Mouse (Mus musculus) urinary bladder, postnatal 36 days (tissue): ENCODE data around the gene Olfr1101.

Experiments used
- DNase-seq, 2 experiments: peaks; one replicate each; pipeline ENCODE4 v3.0.0; 2022; ENCODE audit warnings: low spot score in 2 of 2, mixed read lengths in 1 of 2

Gene Olfr1101

DNA sequence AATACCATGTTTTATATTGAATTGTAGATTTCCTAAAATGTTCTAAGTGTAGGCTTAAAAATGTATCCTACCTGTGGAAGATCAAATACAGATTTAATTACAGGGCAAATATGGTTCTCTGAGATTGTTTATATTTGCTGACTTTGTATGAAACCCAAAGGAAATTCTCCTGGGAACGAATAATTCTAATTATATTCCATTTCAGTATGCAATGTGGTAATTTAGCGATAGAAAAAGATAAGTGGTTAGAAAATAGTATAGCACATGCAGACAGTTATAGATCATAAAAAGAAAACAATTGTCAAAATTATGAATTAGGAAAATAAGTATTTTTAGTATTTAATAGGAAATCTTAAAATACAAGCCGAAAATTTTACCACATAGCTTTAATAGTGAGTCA, at the start of gene Olfr1101:
Gene Olfr1101 (minus strand): TSS at position 101 of the 400 bp plus-strand sequence.
- no peak for DNase-seq

DNA sequence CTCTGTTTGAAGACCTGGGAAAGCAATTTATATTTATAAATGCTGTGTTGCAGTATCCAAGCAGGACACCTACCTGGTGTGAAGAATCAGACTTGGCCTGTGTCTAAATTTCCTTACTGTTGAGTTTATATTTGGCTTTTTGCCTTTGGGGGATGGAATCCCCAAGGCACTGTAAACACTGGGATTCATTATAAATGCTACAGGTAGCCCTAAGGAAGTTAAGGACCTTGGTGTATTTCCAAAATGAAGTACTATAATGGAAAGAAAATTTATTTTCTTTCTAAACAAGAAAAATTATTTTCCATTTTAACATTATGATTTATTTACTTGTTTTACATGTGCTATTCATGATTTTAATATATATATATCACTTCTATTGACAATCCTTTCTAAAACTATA, 45.4 kb upstream of the Olfr1101 start, which contains the start of gene Olfr1105:
Gene Olfr1105 (minus strand): TSS at position 101 of the 400 bp plus-strand sequence.
- no peak for DNase-seq

- DNase-seq: no peak
These were observed 36.0 kb upstream of the Olfr1101 start, which contains the start of gene Olfr1104 for GRCm38 (mm10) chr2:87026980-87027379. Gene Olfr1104 (minus strand): TSS chr2:87027080.

- no peak for DNase-seq
These were observed 7.1 kb upstream of the Olfr1101 start, which contains the start of gene Olfr1102 for GRCm38 (mm10) chr2:86998098-86998497. Gene Olfr1102 (plus strand): TSS chr2:86998398.

DNA sequence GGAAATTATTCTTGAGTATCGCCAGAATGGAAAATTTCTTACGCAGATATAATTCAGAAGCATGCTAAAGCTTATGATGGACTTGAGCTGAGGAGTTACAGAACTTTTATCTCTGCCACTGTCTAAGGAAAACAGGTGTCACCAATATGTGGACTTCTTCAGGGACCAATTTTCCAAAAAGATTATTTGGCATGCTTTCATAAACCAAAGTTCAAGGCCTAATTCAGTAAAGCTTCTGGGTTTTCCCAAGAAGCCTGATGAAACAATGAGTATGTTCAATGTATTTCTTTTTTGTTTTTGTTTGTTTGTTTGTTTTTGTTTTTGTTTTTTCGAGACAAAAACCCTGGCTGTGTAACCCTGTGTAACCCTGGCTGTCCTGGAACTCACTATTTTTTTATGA, 11.2 kb downstream of the Olfr1101 start, which contains the start of gene Olfr1100:
Gene Olfr1100 (minus strand): TSS at position 101 of the 400 bp plus-strand sequence.
- no peak for DNase-seq

DNA sequence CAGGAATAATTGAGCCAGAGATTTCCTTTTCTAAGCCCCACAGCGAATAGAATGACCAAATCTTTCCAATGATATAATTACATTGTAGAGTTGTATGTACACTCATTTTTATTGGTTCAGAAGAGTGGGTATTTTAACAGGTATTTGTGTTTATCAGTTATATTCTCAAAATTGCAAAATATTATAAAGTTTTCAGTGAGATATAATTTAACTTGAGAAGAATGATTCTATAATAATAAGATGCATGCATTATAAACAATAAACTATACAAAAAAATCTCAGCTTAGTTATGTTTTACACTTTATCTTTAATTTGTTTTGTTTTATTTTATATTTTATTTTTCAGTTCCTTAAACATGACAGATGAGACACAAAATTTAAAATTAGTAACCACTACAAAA, 30.4 kb downstream of the Olfr1101 start, which contains the start of gene Olfr1099:
Gene Olfr1099 (minus strand): TSS at position 101 of the 400 bp plus-strand sequence.
- no peak for DNase-seq
